Mouse (Mus musculus): ENCODE data around the gene Sp6. TPM values are rescaled to one million over a fixed set of nuclear protein-coding genes. Genes with fewer than 3 reads are reported as not detected.
A peak's percentile ranks its signal among the peaks of the same experiment; 100 is the strongest.

Gene Sp6
- total RNA-seq, 1 experiment from 2014 or later = not detected

- no peak for ATAC-seq (replicated peaks; ENCODE audit: insufficient number of reproducible peaks, low FRiP score, low TSS enrichment, poor library complexity, severe bottlenecking)
Measured at GRCm38 (mm10) chr11:97017696-97018582, 4.7 kb downstream of the Sp6 start.

GRCm38 (mm10) chr11:97018583-97019344 lies 5.6 kb downstream of the Sp6 start:
- no peak for ATAC-seq (replicated peaks; ENCODE audit: insufficient number of reproducible peaks, low FRiP score, low TSS enrichment, poor library complexity, severe bottlenecking)

GRCm38 (mm10) chr11:97019345-97019708 lies 6.1 kb downstream of the Sp6 start:
- ATAC-seq (replicated peaks; ENCODE audit: insufficient number of reproducible peaks, low FRiP score, low TSS enrichment, poor library complexity, severe bottlenecking) = no peak

- ATAC-seq (replicated peaks; ENCODE audit: insufficient number of reproducible peaks, low FRiP score, low TSS enrichment, poor library complexity, severe bottlenecking) = no peak
Measured at GRCm38 (mm10) chr11:97021121-97021765, 8.0 kb downstream of the Sp6 start.

GRCm38 (mm10) chr11:97021873-97022484 lies 8.8 kb downstream of the Sp6 start:
- peak; percentile 52 for ATAC-seq (replicated peaks; ENCODE audit: insufficient number of reproducible peaks, low FRiP score, low TSS enrichment, poor library complexity, severe bottlenecking)

GRCm38 (mm10) chr11:97024977-97025376 lies 11.8 kb downstream of the Sp6 start:
- ATAC-seq (replicated peaks; ENCODE audit: insufficient number of reproducible peaks, low FRiP score, low TSS enrichment, poor library complexity, severe bottlenecking) = no peak

- ATAC-seq (replicated peaks; ENCODE audit: insufficient number of reproducible peaks, low FRiP score, low TSS enrichment, poor library complexity, severe bottlenecking) = peak; percentile 91
Measured at GRCm38 (mm10) chr11:97025721-97026344, 12.6 kb downstream of the Sp6 start.

- peak; percentile 86 for ATAC-seq (replicated peaks; ENCODE audit: insufficient number of reproducible peaks, low FRiP score, low TSS enrichment, poor library complexity, severe bottlenecking)
Measured at GRCm38 (mm10) chr11:97029686-97030417, 16.7 kb downstream of the Sp6 start, which contains the start of gene Scrn2. Gene Scrn2, plus strand, starts transcription at chr11:97029938.

GRCm38 (mm10) chr11:97030426-97030825 lies 17.2 kb downstream of the Sp6 start:
- no peak for ATAC-seq (replicated peaks; ENCODE audit: insufficient number of reproducible peaks, low FRiP score, low TSS enrichment, poor library complexity, severe bottlenecking)

- ATAC-seq (replicated peaks; ENCODE audit: insufficient number of reproducible peaks, low FRiP score, low TSS enrichment, poor library complexity, severe bottlenecking) = no peak
Measured at GRCm38 (mm10) chr11:97031977-97032376, 18.8 kb downstream of the Sp6 start.

- no peak for ATAC-seq (replicated peaks; ENCODE audit: insufficient number of reproducible peaks, low FRiP score, low TSS enrichment, poor library complexity, severe bottlenecking)
Measured at GRCm38 (mm10) chr11:97032499-97032898, 19.3 kb downstream of the Sp6 start.

GRCm38 (mm10) chr11:97033781-97034180 lies 20.6 kb downstream of the Sp6 start:
- ATAC-seq (replicated peaks; ENCODE audit: insufficient number of reproducible peaks, low FRiP score, low TSS enrichment, poor library complexity, severe bottlenecking) = no peak

GRCm38 (mm10) chr11:97036141-97036540 lies 22.9 kb downstream of the Sp6 start:
- ATAC-seq (replicated peaks; ENCODE audit: insufficient number of reproducible peaks, low FRiP score, low TSS enrichment, poor library complexity, severe bottlenecking) = no peak

- ATAC-seq (replicated peaks; ENCODE audit: insufficient number of reproducible peaks, low FRiP score, low TSS enrichment, poor library complexity, severe bottlenecking) = no peak
Measured at GRCm38 (mm10) chr11:97038881-97039280, 25.7 kb downstream of the Sp6 start.

- no peak for ATAC-seq (replicated peaks; ENCODE audit: insufficient number of reproducible peaks, low FRiP score, low TSS enrichment, poor library complexity, severe bottlenecking)
Measured at GRCm38 (mm10) chr11:97040301-97041021, 27.3 kb downstream of the Sp6 start.

GRCm38 (mm10) chr11:97041022-97041899 lies 28.1 kb downstream of the Sp6 start, which contains the start of the genes Lrrc46 and Mrpl10:
Gene Lrrc46, minus strand, starts transcription at chr11:97041407.
Gene Mrpl10, plus strand, starts transcription at chr11:97041560.
- ATAC-seq (replicated peaks; ENCODE audit: insufficient number of reproducible peaks, low FRiP score, low TSS enrichment, poor library complexity, severe bottlenecking) = peak; percentile 89

Data from monocyte, adult 5-6 weeks (primary cell).